Mouse (Mus musculus) Patski (cell line): ENCODE measurements around the gene Moxd1. TPM values are rescaled to one million over a fixed set of nuclear protein-coding genes. Genes with fewer than 3 reads are reported as not detected.

ENCODE experiments used
- ATAC-seq: fragments of 100-300 bp; one replicate; pipeline ENCODE4 v1.8.0; 2021
- CTCF ChIA-PET: fragments of 350-600 bp; sonication (Branson Sonifier 250); formaldehyde crosslinking; loops from one replicate; lab custom pipeline; 2022; ENCODE audit warnings: inconsistent platforms; lab: Charles Lee
- POLR2A ChIA-PET: fragments of 350-600 bp; sonication (Branson Sonifier 250); formaldehyde crosslinking; loops from one replicate; lab custom pipeline; 2022; ENCODE audit warnings: antibody characterized with exemption, inconsistent platforms; lab: Charles Lee
- DNase-seq: peaks from one replicate; pipeline ENCODE4 v3.0.0-alpha.2; 2011; ENCODE audit warnings: low read depth, low spot score
- H3K27me3 ChIP-seq: fragments of 371-371 bp; one replicate; pipeline ENCODE4 v1.5.1; 2021
- CTCF ChIP-seq: fragments of 100-300 bp; IDR thresholded peaks from one replicate; pipeline ENCODE4 v1.5.1; 2021
- in situ Hi-C: fragments of 300-500 bp; cut with MboI; formaldehyde crosslinking; loops from 3 replicates; pipeline ENCODE4 v1.11.1; 2018; ENCODE audit warnings: low pct_unique_long_range_greater_than_20kb, mixed read lengths
- polyA plus RNA-seq: library from polyadenylated mRNA; unstranded; gene quantifications from one replicate; pipeline ENCODE4 v1.2.3, GENCODE M21; 2021

Gene Moxd1
- polyA plus RNA-seq, 1 experiment from 2014 or later, result not detected

- ATAC-seq, result no peak
- in situ Hi-C loops, result no loop called here
- ChIA-PET POLR2A (no interaction called here), CTCF (interaction anchor here (1.3 kb wide), 1 partner anchor 11 kb away, joined by 6 read pairs; no protein-coding TSS in a partner anchor)
- H3K27me3 ChIP-seq, result peaks cover 38% of the 10 kb centered on the region
- TF ChIP-seq CTCF, result no peak
- no peak for DNase-seq
Measured at GRCm38 (mm10) chr10:24267520-24267919, 44.2 kb downstream of the Moxd1 start.

DNA sequence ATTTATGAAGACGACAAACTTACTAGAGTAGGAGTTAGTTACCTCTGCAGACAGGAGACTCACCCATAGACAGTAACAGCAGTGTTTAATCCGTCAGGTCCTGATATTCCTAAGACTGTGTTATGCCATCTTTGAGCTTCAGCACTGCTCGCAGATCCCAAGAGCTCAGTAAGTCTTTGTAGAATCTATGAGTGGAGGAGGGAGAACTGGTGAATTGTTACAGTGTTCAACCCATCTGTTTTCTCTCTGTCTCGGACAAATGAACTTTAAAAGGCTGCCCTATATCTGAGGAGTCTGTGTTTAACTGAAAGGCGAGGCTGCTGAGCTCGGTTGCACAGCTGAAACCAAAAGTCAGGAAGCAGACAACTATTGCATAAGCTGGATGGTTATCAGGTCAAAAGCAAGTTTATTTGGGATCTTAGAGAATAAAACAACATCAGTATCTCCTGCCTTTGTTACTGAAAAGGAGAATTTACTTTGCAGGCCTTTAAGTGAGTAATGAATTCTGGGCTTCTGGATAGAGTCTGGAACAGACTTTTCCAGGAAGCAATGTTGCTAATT is 47.8 kb downstream of the Moxd1 start:
- TF ChIP-seq CTCF, result no peak
- in situ Hi-C loops, result no loop called here
- ChIA-PET CTCF (no interaction called here), POLR2A (no interaction called here)
- no peak for ATAC-seq
- peaks cover 46% of the 10 kb centered on the region for H3K27me3 ChIP-seq
- DNase-seq, result no peak

GRCm38 (mm10) chr10:24276211-24276610 is 52.9 kb downstream of the Moxd1 start:
- POLR2A ChIA-PET, result no interaction called here
- ATAC-seq, result no peak
- no peak for DNase-seq
- no peak for TF ChIP-seq CTCF
- in situ Hi-C loops, result loop anchor here (25.0 kb wide), 1 partner anchor 314 kb away; the partner anchor contains the start of genes Taar4 and Taar5
- H3K27me3 ChIP-seq, result peaks cover 55% of the 10 kb centered on the region
- CTCF ChIA-PET, result no interaction called here

DNA sequence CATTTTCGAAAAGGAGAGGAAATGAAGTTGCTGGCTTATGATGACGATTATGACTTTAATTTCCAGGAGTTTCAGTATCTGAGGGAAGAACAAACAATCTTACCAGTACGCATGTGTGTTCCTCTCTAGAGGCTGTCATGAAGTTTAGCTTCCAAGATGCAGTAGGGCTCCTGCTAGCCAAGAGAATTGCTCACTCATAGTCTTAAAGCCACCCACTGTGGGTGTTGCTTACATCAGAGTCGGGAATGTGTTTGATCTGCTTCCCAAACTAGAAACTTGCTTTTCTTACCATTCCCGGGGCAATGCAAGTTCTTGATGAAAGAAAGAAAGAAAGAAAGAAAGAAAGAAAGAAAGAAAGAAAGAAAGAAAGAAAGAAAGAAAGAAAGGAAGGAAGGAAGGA is 59.3 kb downstream of the Moxd1 start:
- CTCF ChIA-PET, result no interaction called here
- H3K27me3 ChIP-seq, result peaks cover 57% of the 10 kb centered on the region
- no peak for TF ChIP-seq CTCF
- in situ Hi-C loops, result loop anchor here (25.0 kb wide), 1 partner anchor 320 kb away; the partner anchor contains the start of genes Taar4 and Taar5
- POLR2A ChIA-PET, result interaction anchor here (0.6 to 0.7 kb wide), 2 partner anchors 211 to 321 kb away, joined by 3 read pairs; no protein-coding TSS in a partner anchor
- no peak for DNase-seq
- ATAC-seq, result no peak

- TF ChIP-seq CTCF, result no peak
- CTCF ChIA-PET, result interaction anchor here (0.8 kb wide), 1 partner anchor 21 kb away, joined by 3 read pairs; no protein-coding TSS in a partner anchor
- POLR2A ChIA-PET, result no interaction called here
- in situ Hi-C loops, result loop anchor here (25.0 kb wide), 1 partner anchor 329 kb away; the partner anchor contains the start of genes Taar4 and Taar5
- DNase-seq (no peak), ATAC-seq (no peak)
- H3K27me3 ChIP-seq, result peaks cover 59% of the 10 kb centered on the region
Measured at GRCm38 (mm10) chr10:24291611-24292010, 68.3 kb downstream of the Moxd1 start.

GRCm38 (mm10) chr10:24292671-24293070 is 69.4 kb downstream of the Moxd1 start:
- ChIA-PET POLR2A (interaction anchor here (0.5 kb wide), 1 partner anchor 779 kb away, joined by 3 read pairs; no protein-coding TSS in a partner anchor), CTCF (interaction anchor here (0.8 to 1.6 kb wide), 2 partner anchors 20 kb away, joined by 3 to 5 read pairs; no protein-coding TSS in a partner anchor)
- ATAC-seq, result no peak
- in situ Hi-C loops, result loop anchor here (25.0 kb wide), 1 partner anchor 330 kb away; the partner anchor contains the start of genes Taar4 and Taar5
- no peak for DNase-seq
- no peak for TF ChIP-seq CTCF
- H3K27me3 ChIP-seq, result peaks cover 54% of the 10 kb centered on the region

GRCm38 (mm10) chr10:24296608-24297007 is 73.3 kb downstream of the Moxd1 start:
- POLR2A ChIA-PET, result no interaction called here
- peaks cover 51% of the 10 kb centered on the region for H3K27me3 ChIP-seq
- no peak for ATAC-seq
- DNase-seq, result no peak
- no peak for TF ChIP-seq CTCF
- CTCF ChIA-PET, result interaction anchor here (1.2 kb wide), 1 partner anchor 328 kb away, joined by 3 read pairs; no protein-coding TSS in a partner anchor
- in situ Hi-C loops, result loop anchor here (25.0 kb wide), 1 partner anchor 334 kb away; the partner anchor contains the start of genes Taar4 and Taar5

GRCm38 (mm10) chr10:24297792-24298191 is 74.5 kb downstream of the Moxd1 start:
- POLR2A ChIA-PET, result no interaction called here
- CTCF ChIA-PET, result interaction anchor here (0.7 to 1.4 kb wide), 5 partner anchors 13 to 332 kb away, joined by 3 to 4 read pairs (median 3); no protein-coding TSS in a partner anchor
- H3K27me3 ChIP-seq, result peaks cover 49% of the 10 kb centered on the region
- in situ Hi-C loops, result loop anchor here (25.0 kb wide), 1 partner anchor 335 kb away; the partner anchor contains the start of genes Taar4 and Taar5
- ATAC-seq (no peak), DNase-seq (no peak)
- TF ChIP-seq CTCF, result peak; percentile 79

GRCm38 (mm10) chr10:24298260-24299244 is 75.2 kb downstream of the Moxd1 start:
- DNase-seq (peak; percentile 12), ATAC-seq (peak; percentile 67)
- ChIA-PET POLR2A (no interaction called here), CTCF (interaction anchor here (0.6 to 1.4 kb wide), 8 partner anchors 11 to 331 kb away, joined by 3 to 4 read pairs (median 4); no protein-coding TSS in a partner anchor)
- TF ChIP-seq CTCF, result peak; percentile 80
- in situ Hi-C loops, result loop anchor here (25.0 kb wide), 1 partner anchor 336 kb away; the partner anchor contains the start of genes Taar4 and Taar5
- H3K27me3 ChIP-seq, result peaks cover 43% of the 10 kb centered on the region

DNA sequence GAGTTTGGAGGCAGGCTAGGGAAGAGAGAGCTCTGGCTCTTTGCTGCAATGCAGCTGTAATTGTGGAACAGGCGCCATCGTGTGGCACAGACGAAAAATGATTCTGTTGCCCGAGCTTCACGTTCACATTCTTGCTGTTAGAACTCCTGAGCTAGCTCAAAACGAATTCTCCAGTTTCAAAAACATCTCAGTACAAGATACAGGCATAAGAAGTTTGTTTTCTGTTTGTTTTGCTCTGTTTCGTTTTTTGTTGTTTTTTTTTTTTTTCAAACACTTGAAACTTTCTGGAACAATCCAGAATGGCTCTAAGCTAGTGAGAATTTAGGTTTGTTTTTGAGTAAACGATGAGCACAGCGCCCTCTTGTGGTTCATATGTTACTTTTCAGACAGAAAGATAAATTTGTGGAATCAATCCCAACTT is 88.9 kb downstream of the Moxd1 start:
- CTCF ChIA-PET, result interaction anchor here (0.7 to 2.8 kb wide), 25 partner anchors 9 to 501 kb away, joined by 3 to 20 read pairs (median 4); no protein-coding TSS in a partner anchor
- peak; percentile 88 for TF ChIP-seq CTCF
- in situ Hi-C loops, result no loop called here
- DNase-seq (peak; percentile 53), ATAC-seq (peak; percentile 85)
- POLR2A ChIA-PET, result interaction anchor here (0.6 kb wide), 1 partner anchor 96 kb away, joined by 3 read pairs; no protein-coding TSS in a partner anchor
- H3K27me3 ChIP-seq, result peaks cover 6% of the 10 kb centered on the region
